Mouse (Mus musculus) hindbrain, postnatal 0 days (tissue): Measurements from ENCODE around the gene Trim16. TPM values are rescaled to one million over a fixed set of nuclear protein-coding genes. Genes with fewer than 3 reads are reported as not detected.
A peak's percentile ranks its signal among the peaks of the same experiment; 100 is the strongest.

Experiments
- ATAC-seq: fragments of 200-750 bp; cut with Nextera tagmentation; 2 replicates; pipeline ENCODE4 v1.8.0; 2017; ENCODE audit warnings: mild to moderate bottlenecking, moderate TSS enrichment, moderate library complexity
- DNase-seq: peaks from one replicate; pipeline ENCODE4 v3.0.0-alpha.2; 2015; ENCODE audit warnings: low spot score
- H3K27ac ChIP-seq: fragments of 300-500 bp; sonication (generic); 2 replicates; pipeline ENCODE4 v1.5.1; 2014; ENCODE audit warnings: mild to moderate bottlenecking
- H3K27me3 ChIP-seq: fragments of 300-500 bp; sonication (generic); 2 replicates; pipeline ENCODE4 v1.6.1; 2014; ENCODE audit warnings: low read length, mixed read lengths; ENCODE audit not compliant: insufficient read depth
- H3K36me3 ChIP-seq: fragments of 300-500 bp; sonication (generic); 2 replicates; pipeline ENCODE4 v1.6.1; 2014; ENCODE audit warnings: low read length, mixed read lengths; ENCODE audit not compliant: insufficient read depth
- H3K4me1 ChIP-seq: fragments of 300-500 bp; sonication (generic); 2 replicates; pipeline ENCODE4 v1.6.1; 2014; ENCODE audit warnings: antibody characterized with exemption, low read length, mixed read lengths; ENCODE audit not compliant: insufficient read depth
- H3K4me2 ChIP-seq: fragments of 300-500 bp; sonication (generic); 2 replicates; pipeline ENCODE4 v1.6.1; 2014; ENCODE audit warnings: low read depth, mild to moderate bottlenecking, low read length, moderate library complexity, mixed read lengths
- H3K4me3 ChIP-seq: fragments of 300-500 bp; sonication (generic); 2 replicates; pipeline ENCODE4 v1.5.1; 2014; ENCODE audit warnings: low read length
- H3K9ac ChIP-seq: fragments of 300-500 bp; sonication (generic); replicated peaks from 2 replicates; pipeline ENCODE4 v1.6.1; 2014; ENCODE audit warnings: mild to moderate bottlenecking, low read length, moderate library complexity, mixed read lengths
- H3K9me3 ChIP-seq: fragments of 300-500 bp; sonication (generic); 2 replicates; pipeline ENCODE4 v1.6.1; 2016; ENCODE audit warnings: low read length, mixed read lengths
- CTCF ChIP-seq: IDR thresholded peaks from 2 replicates; pipeline ENCODE4 v1.5.1; 2016; ENCODE audit warnings: antibody characterized with exemption, control low read depth, low read depth
- WGBS: fragments of 180-500 bp; shearing (Covaris S2); extraction: QIAGEN DNeasy Blood & Tissue Kit; methylation state at CpG from one replicate; pipeline ENCODE4 v1.1.7; 2014; 5-methylcytosine and 5-hydroxymethylcytosine counted together
- polyA plus RNA-seq: library from polyadenylated mRNA; unstranded; fragments of >200 nt; fragmentation: Nextera tagmentation; extraction: Ambion mirVana; gene quantifications from 2 replicates; pipeline ENCODE4 v1.2.1, GENCODE M21; 2015
- total RNA-seq: library from RNA; depleted of rRNA; stranded (reverse); fragments of >200 nt; gene quantifications from 2 replicates; pipeline ENCODE4 v1.2.3, GENCODE M21; 2014; rRNA removed

Gene Trim16
- total RNA-seq (5.2 and 7.2 TPM in 2 replicates), polyA plus RNA-seq (5.5 and 6.1 TPM in 2 replicates)

GRCm38 (mm10) chr11:62820059-62820541 lies at the start of gene Trim16:
Trim16 (plus strand) TSS chr11:62820231.
- DNase-seq (peak; percentile 81), ATAC-seq (peak; percentile 87)
- H3K4me2 ChIP-seq: peak within 1 kb of the TSS; percentile 72
- H3K9ac ChIP-seq: peak within 1 kb of the TSS; percentile 14
- WGBS: 5% methylated on average over 15 of the region's 15 CpGs
- H3K27me3 ChIP-seq: no peaks in the 10 kb centered on the region
- no peaks in the 10 kb centered on the region for H3K36me3 ChIP-seq
- peaks cover 8% of the 10 kb centered on the region; the same call in 1 of the 2 replicates for H3K4me1 ChIP-seq
- TF ChIP-seq CTCF: no peak
- H3K4me3 ChIP-seq: peak within 1 kb of the TSS; percentile 37
- no peaks in the 10 kb centered on the region for H3K9me3 ChIP-seq
- H3K27ac ChIP-seq: peak within 1 kb of the TSS; percentile 11; the same call in 1 of the 2 replicates

- ATAC-seq: no peak
- TF ChIP-seq CTCF: no peak
- H3K4me3 ChIP-seq: no peak overlapping the region
- no peak overlapping the region for H3K9ac ChIP-seq
- H3K4me2 ChIP-seq: no peak overlapping the region
- H3K9me3 ChIP-seq: peaks cover 39% of the 10 kb centered on the region
- H3K4me1 ChIP-seq: no peaks in the 10 kb centered on the region
- no peak overlapping the region for H3K27ac ChIP-seq
- H3K27me3 ChIP-seq: no peaks in the 10 kb centered on the region
- H3K36me3 ChIP-seq: peaks cover 30% of the 10 kb centered on the region
- no peak for DNase-seq
- 95% methylated on average over 7 of the region's 7 CpGs for WGBS
Measured at GRCm38 (mm10) chr11:62776510-62776909, 43.5 kb upstream of the Trim16 start.

- Histone ChIP-seq H3K4me2 (peak within 1 kb of the TSS; percentile 90), H3K4me3 (peak within 1 kb of the TSS; percentile 60), H3K27ac (peak within 1 kb of the TSS; percentile 43; the same call in 1 of the 2 replicates), H3K27me3 (no peaks in the 10 kb centered on the region), H3K4me1 (peaks cover 6% of the 10 kb centered on the region; the same call in 1 of the 2 replicates), H3K9me3 (no peaks in the 10 kb centered on the region), H3K9ac (peak within 1 kb of the TSS; percentile 70), H3K36me3 (0 out of 2 replicates have a peak, but pooled peaks cover 8% of the 10 kb centered on the region)
- ATAC-seq: peak; percentile 97
- peak; percentile 97 for DNase-seq
- WGBS: 5% methylated on average over 34 of the region's 34 CpGs
- no peak for TF ChIP-seq CTCF
Measured at GRCm38 (mm10) chr11:62788935-62789616, 31.0 kb upstream of the Trim16 start, which contains the start of gene Zfp286. Zfp286 (minus strand) TSS chr11:62789462.

GRCm38 (mm10) chr11:62789617-62789936 lies 30.5 kb upstream of the Trim16 start:
- Histone ChIP-seq H3K9ac (peak overlapping the region; percentile 70; the same call in 1 of the 2 replicates), H3K4me3 (peak overlapping the region; percentile 60), H3K36me3 (0 out of 2 replicates have a peak, but pooled peaks cover 3% of the 10 kb centered on the region), H3K4me1 (peaks cover 6% of the 10 kb centered on the region; the same call in 1 of the 2 replicates), H3K4me2 (peak overlapping the region; percentile 90), H3K27me3 (no peaks in the 10 kb centered on the region), H3K9me3 (no peaks in the 10 kb centered on the region), H3K27ac (peak overlapping the region; percentile 43; the same call in 1 of the 2 replicates)
- DNase-seq (no peak), ATAC-seq (no peak)
- 53% methylated on average over 3 of the region's 3 CpGs for WGBS
- no peak for TF ChIP-seq CTCF

GRCm38 (mm10) chr11:62804119-62804518 lies 15.9 kb upstream of the Trim16 start:
- Histone ChIP-seq H3K9ac (no peak overlapping the region), H3K27me3 (no peaks in the 10 kb centered on the region), H3K9me3 (no peaks in the 10 kb centered on the region), H3K4me3 (no peak overlapping the region), H3K4me1 (no peaks in the 10 kb centered on the region), H3K36me3 (no peaks in the 10 kb centered on the region), H3K4me2 (no peak overlapping the region), H3K27ac (no peak overlapping the region)
- ATAC-seq (no peak), DNase-seq (no peak)
- WGBS: 58% methylated on average over 13 of the region's 13 CpGs
- no peak for TF ChIP-seq CTCF

- no peak for ATAC-seq
- 82% methylated on average over 2 of the region's 2 CpGs for WGBS
- H3K4me1 ChIP-seq: no peaks in the 10 kb centered on the region
Measured at GRCm38 (mm10) chr11:62807965-62808364, 12.1 kb upstream of the Trim16 start.

GRCm38 (mm10) chr11:62809201-62809600 lies 10.8 kb upstream of the Trim16 start:
- TF ChIP-seq CTCF: peak; percentile 72
- 76% methylated on average over 4 of the region's 4 CpGs for WGBS
- H3K27me3 ChIP-seq: no peaks in the 10 kb centered on the region
- no peaks in the 10 kb centered on the region for H3K9me3 ChIP-seq
- no peak overlapping the region for H3K9ac ChIP-seq
- H3K4me1 ChIP-seq: no peaks in the 10 kb centered on the region
- DNase-seq: peak; percentile 31
- no peak for ATAC-seq
- H3K36me3 ChIP-seq: no peaks in the 10 kb centered on the region
- no peak overlapping the region for H3K4me2 ChIP-seq
- H3K27ac ChIP-seq: no peak overlapping the region
- H3K4me3 ChIP-seq: no peak overlapping the region

More at GRCm38 (mm10) chr11:62807965-62808364, 12.1 kb upstream of the Trim16 start:
- Histone ChIP-seq H3K27me3 (no peaks in the 10 kb centered on the region), H3K9ac (no peak overlapping the region), H3K4me2 (no peak overlapping the region), H3K27ac (no peak overlapping the region), H3K9me3 (no peaks in the 10 kb centered on the region), H3K36me3 (no peaks in the 10 kb centered on the region), H3K4me3 (no peak overlapping the region)
- DNase-seq: no peak
- no peak for TF ChIP-seq CTCF
